Mouse (Mus musculus) C2C12 (cell line): ENCODE measurements at regions not wholly inside any gene's neighbourhood (a gene's known extent, or its start where the extent isn't known, plus 50 kb on each side); places are given as distances from the start of the nearest gene placed in this dataset.

Experiments
- H3K27me3 ChIP-seq: one replicate; pipeline ENCODE4 v1.6.1; 2011; ENCODE audit not compliant: control insufficient read depth, insufficient read depth, insufficient read length
- H3K36me3 ChIP-seq: one replicate; pipeline ENCODE4 v1.6.1; 2011; ENCODE audit not compliant: control insufficient read depth, insufficient read depth
- H3K4me3 ChIP-seq: one replicate; pipeline ENCODE4 v1.5.1; 2011; ENCODE audit warnings: mild to moderate bottlenecking, control low read depth; ENCODE audit not compliant: poor library complexity, insufficient read depth, severe bottlenecking
- H3K79me2 ChIP-seq: one replicate; pipeline ENCODE4 v1.6.1; 2011; ENCODE audit not compliant: control insufficient read depth, insufficient read depth
- H3K79me3 ChIP-seq: one replicate; pipeline ENCODE4 v1.6.1; 2011; ENCODE audit warnings: low read depth, control low read depth
- H3ac ChIP-seq: one replicate; pipeline ENCODE3; 2011; ENCODE audit warnings: low read depth; ENCODE audit not compliant: control insufficient read depth, insufficient read length
- CEBPB ChIP-seq: IDR thresholded peaks from one replicate; pipeline ENCODE4 v1.6.1; 2011; ENCODE audit warnings: low read depth, mild to moderate bottlenecking, control low read depth, moderate library complexity
- CTCF ChIP-seq: IDR thresholded peaks from one replicate; pipeline ENCODE4 v1.5.1; 2011; ENCODE audit not compliant: control insufficient read depth, insufficient read depth, insufficient read length
- FOSL1 ChIP-seq: IDR thresholded peaks from one replicate; pipeline ENCODE4 v1.8.0; 2011; ENCODE audit warnings: mild to moderate bottlenecking, low read length; ENCODE audit not compliant: poor library complexity, insufficient read depth, severe bottlenecking
- MAX ChIP-seq: IDR thresholded peaks from one replicate; pipeline ENCODE4 v1.6.1; 2011; ENCODE audit warnings: mild to moderate bottlenecking, control low read depth
- MYOD1 ChIP-seq: IDR thresholded peaks from one replicate; pipeline ENCODE4 v1.6.1; 2011; ENCODE audit warnings: low read depth; ENCODE audit not compliant: control insufficient read depth, insufficient read length
- MYOG ChIP-seq: IDR thresholded peaks from one replicate; pipeline ENCODE4 v1.6.1; 2011; ENCODE audit not compliant: control insufficient read depth, insufficient read length; ENCODE audit errors: extremely low read depth
- USF1 ChIP-seq: IDR thresholded peaks from one replicate; pipeline ENCODE4 v1.6.1; 2011; ENCODE audit warnings: low read depth, mild to moderate bottlenecking, control low read depth, moderate library complexity

DNA sequence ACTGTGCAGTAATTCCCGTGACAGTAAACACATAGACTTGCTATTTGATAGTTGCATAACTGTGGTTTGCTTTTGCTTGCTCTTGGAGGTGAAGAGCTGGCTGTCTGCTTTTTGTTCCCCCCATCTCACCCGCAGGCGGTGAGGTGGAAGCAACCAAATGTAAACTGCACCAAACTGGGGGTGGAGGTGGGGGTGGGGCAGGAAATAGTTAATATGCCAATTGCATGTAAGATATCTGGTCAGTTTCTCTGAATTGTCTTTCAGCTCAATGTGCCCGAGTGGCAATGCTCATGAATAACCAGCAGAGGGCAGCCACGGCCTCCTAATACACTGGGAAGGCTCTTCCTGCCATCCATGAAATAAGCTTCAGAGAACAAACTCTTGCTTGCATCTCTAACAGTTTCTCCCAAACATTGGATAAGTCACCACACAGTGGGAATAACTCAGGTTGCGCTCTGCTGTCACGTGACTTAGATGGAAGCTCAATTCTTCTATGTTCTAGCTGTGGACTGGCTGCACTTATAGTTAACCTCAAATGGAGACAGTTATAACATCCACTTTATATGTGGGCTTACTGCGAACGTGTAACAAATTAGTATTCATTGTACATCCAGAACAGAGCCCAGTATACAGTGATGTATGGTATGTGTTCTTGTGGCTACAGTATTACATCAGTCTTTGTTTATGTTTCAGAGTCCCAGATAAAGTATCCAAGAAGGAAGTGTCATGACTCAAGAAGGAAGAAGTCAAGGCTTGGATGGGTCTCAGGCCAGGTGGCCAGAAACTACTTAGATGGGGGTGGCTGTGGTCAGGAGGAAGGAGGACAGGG is 62.0 kb upstream of the Egflam start:
- no peak overlapping the region for H3K4me3 ChIP-seq
- H3K79me3 ChIP-seq = no peaks in the 10 kb centered on the region
- H3K79me2 ChIP-seq = no peaks in the 10 kb centered on the region
- H3K36me3 ChIP-seq = no peaks in the 10 kb centered on the region
- no peak for TF ChIP-seq MYOD1
- peak; percentile 77 for TF ChIP-seq CTCF
- peak; percentile 53 for TF ChIP-seq MAX
- no peak for TF ChIP-seq FOSL1
- TF ChIP-seq USF1 = peak; percentile 74
- no peak overlapping the region for H3ac ChIP-seq
- H3K27me3 ChIP-seq = no peaks in the 10 kb centered on the region

DNA sequence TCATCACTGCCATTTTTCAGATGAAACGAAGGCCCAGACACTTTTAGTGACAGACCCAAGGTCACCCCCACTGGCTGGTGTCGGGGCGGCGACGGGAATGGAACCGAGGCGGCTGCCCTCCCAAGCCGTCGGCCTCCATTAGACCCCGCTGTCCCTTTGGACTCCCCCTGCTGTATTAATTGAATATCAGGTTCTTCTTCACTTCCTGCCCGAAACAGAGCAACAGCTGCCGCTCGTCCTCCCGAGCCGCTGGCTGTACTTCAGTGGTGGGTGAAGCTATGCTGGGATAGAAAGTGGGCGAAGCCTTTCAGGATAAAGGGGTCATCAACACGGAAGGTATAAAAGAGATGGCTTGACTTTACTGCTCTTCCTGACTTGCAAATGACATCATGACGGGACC is 64.4 kb upstream of the Egflam start:
- Histone ChIP-seq H3K27me3 (no peaks in the 10 kb centered on the region), H3K36me3 (no peaks in the 10 kb centered on the region)

DNA sequence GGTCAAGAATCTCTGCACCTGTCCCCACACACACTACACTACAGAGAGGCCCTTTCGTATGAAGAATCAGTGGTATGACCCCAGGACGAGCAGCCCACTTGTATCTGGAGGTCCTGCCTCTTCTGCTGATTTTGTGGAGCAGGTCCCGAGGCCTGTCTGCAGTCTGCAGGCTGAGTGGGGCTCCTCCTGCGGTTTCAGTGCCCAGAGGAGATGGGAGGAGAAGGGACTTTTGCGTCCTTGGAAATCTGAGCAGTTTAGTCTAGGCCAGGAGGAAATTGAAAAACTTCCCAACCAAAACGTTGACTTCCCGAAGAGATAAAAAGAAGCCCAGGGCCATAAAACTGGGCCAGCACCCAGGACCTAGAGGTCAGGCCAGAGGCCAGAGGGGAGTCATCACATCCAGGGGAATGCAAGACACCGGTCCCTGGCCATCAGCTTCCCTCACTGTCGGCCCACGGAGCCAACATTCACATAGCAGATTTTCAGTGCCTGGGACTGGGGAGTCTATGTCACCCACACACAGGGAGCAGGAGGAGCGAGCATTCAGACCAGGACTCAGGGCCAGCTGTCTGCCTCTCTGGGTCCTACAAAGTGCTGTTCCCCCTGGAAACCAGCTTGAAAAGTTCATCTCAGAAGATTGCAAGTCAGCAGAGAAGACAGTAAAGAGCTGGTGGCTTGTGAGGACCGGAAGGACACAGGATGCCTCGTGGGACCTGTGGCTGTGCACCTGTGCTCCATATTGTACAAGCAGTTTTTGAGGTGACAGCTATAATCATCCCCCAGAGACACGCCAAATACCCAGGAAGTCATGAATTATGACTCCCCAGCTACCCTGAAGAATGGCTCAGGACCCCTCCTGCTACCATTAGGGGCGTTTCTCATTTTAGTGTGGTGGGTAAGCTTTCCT is 65.5 kb upstream of the Egflam start:
- Histone ChIP-seq H3K36me3 (no peaks in the 10 kb centered on the region), H3ac (no peak overlapping the region), H3K79me3 (no peaks in the 10 kb centered on the region), H3K27me3 (no peaks in the 10 kb centered on the region), H3K79me2 (no peaks in the 10 kb centered on the region), H3K4me3 (no peak overlapping the region)
- TF ChIP-seq CTCF = no peak
- no peak for TF ChIP-seq CEBPB
- TF ChIP-seq MAX = no peak
- no peak for TF ChIP-seq MYOD1
- no peak for TF ChIP-seq MYOG
- TF ChIP-seq USF1 = no peak
- TF ChIP-seq FOSL1 = no peak

More for the DNA sequence above, 64.4 kb upstream of the Egflam start:
- Histone ChIP-seq H3K79me2 (no peaks in the 10 kb centered on the region), H3ac (no peak overlapping the region), H3K79me3 (no peaks in the 10 kb centered on the region), H3K4me3 (no peak overlapping the region)
- no peak for TF ChIP-seq USF1
- TF ChIP-seq MAX = no peak
- TF ChIP-seq FOSL1 = no peak
- no peak for TF ChIP-seq CEBPB
- TF ChIP-seq MYOG = no peak
- TF ChIP-seq CTCF = no peak
- TF ChIP-seq MYOD1 = no peak

DNA sequence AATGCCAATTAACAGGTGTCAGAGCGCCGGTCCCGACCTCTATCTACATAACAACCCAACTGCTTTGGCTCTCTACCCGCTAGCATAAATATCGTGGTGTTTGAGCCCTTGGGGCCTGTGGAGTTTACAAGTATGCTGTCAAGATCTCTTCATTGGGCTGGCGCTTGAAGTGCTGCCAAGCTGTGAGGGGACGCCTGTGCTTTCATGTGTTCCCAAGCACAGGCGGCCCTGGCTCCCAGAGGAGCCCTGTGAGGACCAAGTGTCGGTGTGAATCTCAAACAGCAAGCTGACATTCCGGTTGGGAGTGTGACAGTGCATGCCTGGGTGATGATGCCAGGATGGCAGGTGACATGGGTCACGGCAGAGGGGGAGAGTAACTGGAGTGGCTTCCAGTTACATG is 82.0 kb upstream of the Egflam start:
- no peaks in the 10 kb centered on the region for H3K79me2 ChIP-seq
- H3K27me3 ChIP-seq = no peaks in the 10 kb centered on the region
- H3K79me3 ChIP-seq = no peaks in the 10 kb centered on the region
- H3K4me3 ChIP-seq = no peak overlapping the region
- no peak overlapping the region for H3ac ChIP-seq
- TF ChIP-seq MYOG = no peak
- TF ChIP-seq CEBPB = no peak
- TF ChIP-seq MAX = no peak
- no peak for TF ChIP-seq FOSL1
- no peak for TF ChIP-seq USF1
- no peaks in the 10 kb centered on the region for H3K36me3 ChIP-seq

DNA sequence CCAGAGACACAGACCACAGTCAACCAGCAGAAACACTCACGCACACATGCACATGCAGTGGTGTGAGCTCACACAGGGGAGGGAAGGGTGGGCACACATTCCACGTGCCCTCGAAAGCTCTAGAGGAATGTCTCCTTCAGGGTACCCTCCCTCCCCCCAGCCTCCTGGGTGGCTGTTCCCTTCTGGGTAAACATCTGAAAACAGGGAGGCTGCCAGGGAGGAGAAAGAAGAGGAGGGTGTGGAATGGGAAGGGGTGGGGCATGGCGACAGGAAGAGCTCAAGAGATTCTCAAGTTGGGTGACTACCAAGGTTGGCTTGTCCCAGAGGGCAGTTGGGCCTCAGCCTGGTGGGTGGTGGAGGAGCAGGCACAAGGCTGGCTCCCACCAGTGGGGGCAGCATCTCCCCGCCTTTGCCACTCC is 82.6 kb upstream of the Egflam start:
- no peak overlapping the region for H3K4me3 ChIP-seq
- no peak overlapping the region for H3ac ChIP-seq
- no peaks in the 10 kb centered on the region for H3K79me2 ChIP-seq
- no peaks in the 10 kb centered on the region for H3K79me3 ChIP-seq
- no peaks in the 10 kb centered on the region for H3K36me3 ChIP-seq
- TF ChIP-seq CTCF (peak; percentile 21), MYOD1 (no peak)
- H3K27me3 ChIP-seq = no peaks in the 10 kb centered on the region
